Mouse (Mus musculus) E14TG2a.4 (cell line): ENCODE data around the gene Dedd.

ENCODE experiments used
- CTCF ChIP-seq: conservative IDR thresholded peaks from 2 replicates; pipeline ENCODE4 v1.5.1; 2014; ENCODE audit warnings: low read length
- NANOG ChIP-seq: IDR thresholded peaks from 2 replicates; pipeline ENCODE4 v1.6.1; 2014; ENCODE audit warnings: borderline replicate concordance, low read length, mixed read lengths
- POU5F1 ChIP-seq: IDR thresholded peaks from 2 replicates; pipeline ENCODE4 v1.6.1; 2014; ENCODE audit warnings: low read length, borderline replicate concordance

GRCm38 (mm10) chr1:171298226-171298625 lies 30.7 kb upstream of the Dedd start:
- no peak for TF ChIP-seq CTCF
- TF ChIP-seq POU5F1, result no peak
- TF ChIP-seq NANOG, result no peak
